Mouse (Mus musculus) brain, embryonic 14.5 days (tissue): ENCODE measurements around the gene Pabpc4. TPM values are rescaled to one million over a fixed set of nuclear protein-coding genes. Genes with fewer than 3 reads are reported as not detected.

ENCODE experiments used
- DNase-seq: peaks from one replicate; pipeline ENCODE4 v3.0.0-alpha.2; 2011; ENCODE audit warnings: low read depth
- CTCF ChIP-seq: fragments of 200-500 bp; IDR thresholded peaks from 2 replicates; pipeline ENCODE4 v1.5.1; 2012; ENCODE audit warnings: inconsistent platforms, mild to moderate bottlenecking, moderate library complexity, borderline replicate concordance; ENCODE audit not compliant: insufficient read depth, insufficient read length; ENCODE audit errors: extremely low read depth
- POLR2A ChIP-seq: fragments of 200-500 bp; IDR thresholded peaks from 2 replicates; pipeline ENCODE4 v1.6.1; 2012; ENCODE audit warnings: mild to moderate bottlenecking, inconsistent platforms, borderline replicate concordance; ENCODE audit not compliant: poor library complexity, insufficient read depth, insufficient read length, severe bottlenecking; ENCODE audit errors: extremely low read depth
- polyA plus RNA-seq: library from polyadenylated mRNA; depleted of rRNA; stranded (reverse); fragments of >200 nt; gene quantifications from 2 replicates; pipeline ENCODE4 v1.2.3, GENCODE M21; 2012; rRNA removed

Pabpc4 gene
- 79.9 and 85.0 TPM in 2 replicates for polyA plus RNA-seq

DNA sequence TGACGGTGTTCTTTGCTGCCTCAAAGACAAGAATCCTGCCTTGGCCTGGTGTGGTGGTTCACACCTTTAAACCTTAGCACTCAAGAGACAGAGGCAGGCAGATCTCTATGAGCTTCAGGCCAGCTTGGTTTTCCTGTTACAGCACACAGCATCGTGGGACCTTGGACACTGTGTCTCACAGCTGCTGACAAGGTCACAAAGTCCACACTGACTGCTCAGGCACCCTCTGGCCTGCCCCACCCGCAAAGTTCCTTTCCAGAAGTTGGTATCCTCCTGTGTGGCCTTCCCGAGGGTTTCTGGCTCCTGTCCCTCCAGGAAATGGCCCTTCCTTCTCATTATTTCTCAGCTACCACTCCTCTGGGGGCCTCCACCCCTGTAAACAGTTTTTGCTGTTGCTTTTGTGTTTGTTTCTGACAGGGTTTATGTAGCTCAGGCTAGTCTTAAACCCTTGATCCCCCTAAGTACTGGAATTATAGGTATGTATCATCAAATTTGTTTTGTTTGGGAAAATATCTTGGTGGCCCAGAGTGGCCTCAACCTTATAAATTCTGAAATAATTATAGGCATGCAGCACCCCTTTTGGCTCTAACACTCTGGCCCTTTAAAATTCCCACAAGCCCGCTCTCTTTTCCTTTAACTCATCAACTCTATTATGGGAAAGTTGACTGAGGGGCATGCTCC is at the start of gene Pabpc4:
Gene Pabpc4 (plus strand): TSS at position 631 of the 681 bp plus-strand sequence.
- DNase-seq: no peak

DNA sequence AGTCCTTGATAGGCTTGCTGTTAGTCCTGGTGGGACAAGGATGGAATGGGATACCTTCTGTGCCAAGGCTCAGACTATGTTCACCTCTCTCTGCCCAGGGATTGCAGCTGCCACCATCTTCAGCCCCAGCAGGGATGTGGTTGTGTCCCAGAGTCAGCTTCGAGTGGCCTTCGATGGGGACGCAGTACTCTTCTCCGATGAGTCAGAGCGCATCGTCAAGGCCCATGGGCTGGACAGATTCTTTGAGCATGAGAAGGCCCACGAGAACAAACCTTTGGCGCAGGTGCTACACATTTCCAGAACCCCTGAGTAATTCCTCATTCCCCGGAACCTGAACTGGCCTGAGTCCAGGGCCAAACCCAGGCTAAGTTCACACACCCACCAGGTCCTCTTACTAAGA is 48.2 kb upstream of the Pabpc4 start:
- TF ChIP-seq POLR2A (no peak), CTCF (no peak)
- no peak for DNase-seq

More for the DNA sequence above, at the start of gene Pabpc4:
- TF ChIP-seq POLR2A (no peak), CTCF (no peak)

GRCm38 (mm10) chr4:123215367-123215766 is 46.8 kb upstream of the Pabpc4 start:
- peak; percentile 77 for DNase-seq
- TF ChIP-seq POLR2A (no peak), CTCF (no peak)

GRCm38 (mm10) chr4:123216782-123217181 is 45.4 kb upstream of the Pabpc4 start:
- DNase-seq: peak; percentile 57

DNA sequence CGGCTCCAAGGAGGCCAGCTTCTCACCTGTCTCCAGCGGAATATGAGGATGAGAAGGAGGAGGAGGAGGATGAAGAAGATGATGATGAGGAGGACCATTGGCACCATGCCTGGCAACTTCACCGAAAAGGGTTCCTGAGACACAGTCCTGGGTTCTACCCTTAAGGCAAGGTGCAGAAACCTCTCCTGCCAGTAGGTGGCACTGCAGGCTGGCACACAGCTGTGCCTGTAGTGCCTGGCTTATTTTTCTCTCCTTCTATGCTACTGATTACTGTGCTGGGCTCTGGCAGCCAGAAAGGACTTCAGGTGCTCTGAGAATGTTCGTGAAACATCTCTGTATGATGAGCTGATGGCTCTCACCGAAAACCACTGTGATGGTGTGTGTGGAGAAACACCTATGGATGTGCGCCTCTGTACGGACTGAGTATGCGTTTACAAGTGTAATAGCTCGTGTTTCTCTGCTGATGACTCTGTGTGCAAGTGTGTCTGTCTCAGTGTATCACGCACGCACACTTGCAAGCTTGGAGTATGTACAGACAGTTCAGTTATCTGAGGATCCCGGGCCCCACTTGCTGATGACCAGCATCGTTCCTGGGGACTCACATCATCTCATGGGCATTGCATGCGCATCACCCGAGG is 42.3 kb upstream of the Pabpc4 start:
- peak; percentile 75 for DNase-seq
- no peak for TF ChIP-seq POLR2A
- TF ChIP-seq CTCF: peak; percentile 98

More at GRCm38 (mm10) chr4:123216782-123217181, 45.4 kb upstream of the Pabpc4 start:
- no peak for TF ChIP-seq POLR2A
- peak; percentile 84 for TF ChIP-seq CTCF

GRCm38 (mm10) chr4:123220637-123221036 is 41.5 kb upstream of the Pabpc4 start:
- no peak for TF ChIP-seq CTCF
- TF ChIP-seq POLR2A: no peak
- DNase-seq: no peak

DNA sequence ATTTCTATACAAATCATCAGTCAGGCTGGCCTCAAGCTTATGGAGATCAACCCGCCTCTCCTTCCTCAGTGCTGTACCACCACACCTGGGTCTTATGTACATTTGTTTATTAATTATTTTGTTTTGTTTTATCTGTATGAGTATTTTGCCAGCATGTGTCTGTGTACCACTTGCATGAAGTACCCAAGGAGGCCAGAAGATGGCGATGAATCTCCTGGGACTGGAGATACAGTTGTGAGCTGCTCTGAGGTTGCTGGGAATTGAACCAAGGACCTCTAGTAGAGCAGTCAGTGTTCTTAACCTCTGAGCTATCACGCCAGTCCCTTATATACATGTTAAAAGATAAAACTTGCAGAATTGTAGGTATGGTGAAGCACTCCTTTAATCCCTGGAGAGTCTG is 38.8 kb upstream of the Pabpc4 start:
- TF ChIP-seq CTCF (peak; percentile 40; the same call in 1 of the 2 replicates), POLR2A (no peak)
- no peak for DNase-seq

- DNase-seq: no peak
- TF ChIP-seq POLR2A (no peak), CTCF (no peak)
These were observed 36.3 kb upstream of the Pabpc4 start for GRCm38 (mm10) chr4:123225718-123226403.

GRCm38 (mm10) chr4:123227707-123228106 is 34.4 kb upstream of the Pabpc4 start:
- DNase-seq: no peak
- TF ChIP-seq CTCF (no peak), POLR2A (no peak)

GRCm38 (mm10) chr4:123228270-123228669 is 33.9 kb upstream of the Pabpc4 start:
- no peak for DNase-seq
- no peak for TF ChIP-seq POLR2A
- no peak for TF ChIP-seq CTCF

DNA sequence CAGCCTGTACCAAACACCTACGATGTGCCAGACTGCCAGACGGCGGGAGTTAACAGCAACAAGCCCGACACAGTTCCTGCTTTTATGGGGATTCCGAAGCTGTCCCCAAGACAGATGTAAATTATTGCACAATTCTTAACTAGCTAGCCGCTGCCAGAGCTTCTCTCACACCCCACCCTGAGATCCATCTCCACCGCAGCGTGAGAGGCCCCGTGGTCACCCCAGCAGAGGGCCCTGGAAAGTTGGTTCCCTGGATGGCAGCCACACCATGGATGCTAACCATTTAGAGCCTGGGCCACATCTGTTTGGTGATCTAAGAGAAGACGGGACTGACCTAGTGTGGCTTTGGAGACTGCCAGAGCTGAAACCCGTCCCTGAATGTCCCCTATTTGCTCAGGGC is 33.0 kb upstream of the Pabpc4 start:
- DNase-seq: no peak
- no peak for TF ChIP-seq POLR2A

DNA sequence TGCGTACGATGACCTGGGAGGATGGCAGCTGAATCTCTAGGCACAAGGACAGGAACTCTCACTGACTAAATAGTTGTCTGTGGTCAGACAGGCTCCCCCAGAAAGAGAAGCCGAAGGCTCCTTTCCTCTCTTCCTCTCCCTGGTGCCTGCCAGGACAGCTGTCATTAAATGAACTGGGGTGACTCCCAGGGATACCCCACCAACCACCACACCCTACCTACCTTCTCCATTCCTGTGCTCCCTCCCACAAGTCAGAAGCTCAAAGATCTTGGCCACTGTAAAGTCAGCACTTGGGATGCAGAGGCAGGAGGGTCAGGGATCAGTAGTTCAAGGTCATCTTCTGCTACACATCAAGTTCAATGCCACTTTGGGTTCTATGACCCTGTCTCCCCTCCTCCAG is 29.3 kb upstream of the Pabpc4 start:
- DNase-seq: no peak

GRCm38 (mm10) chr4:123233492-123234084 is 28.6 kb upstream of the Pabpc4 start, which contains the start of gene Heyl:
TSS of gene Heyl (plus strand) at chr4:123233556.
- DNase-seq: no peak
- TF ChIP-seq CTCF: no peak
- no peak for TF ChIP-seq POLR2A

More for the DNA sequence above, 29.3 kb upstream of the Pabpc4 start:
- TF ChIP-seq POLR2A: no peak
- no peak for TF ChIP-seq CTCF
